Mouse (Mus musculus) hindbrain, embryonic 10.5 days (tissue): ENCODE results near the gene Gmpr. TPM values are rescaled to one million over a fixed set of nuclear protein-coding genes. Genes with fewer than 3 reads are reported as not detected.

ENCODE experiments used
- DNase-seq: peaks from one replicate; pipeline ENCODE4 v3.0.0-alpha.2; 2017; ENCODE audit warnings: low spot score
- H3K27ac ChIP-seq: fragments of 300-500 bp; sonication (generic); 2 replicates; pipeline ENCODE4 v1.5.1; 2016; ENCODE audit warnings: mild to moderate bottlenecking, moderate library complexity
- H3K27me3 ChIP-seq: fragments of 300-500 bp; sonication (generic); 2 replicates; pipeline ENCODE4 v1.6.1; 2016; ENCODE audit warnings: mild to moderate bottlenecking; ENCODE audit not compliant: poor library complexity, insufficient read depth, severe bottlenecking
- H3K36me3 ChIP-seq: fragments of 300-500 bp; sonication (generic); 2 replicates; pipeline ENCODE4 v1.6.1; 2016; ENCODE audit warnings: mild to moderate bottlenecking, moderate library complexity
- H3K4me1 ChIP-seq: fragments of 300-500 bp; sonication (generic); replicated peaks from 2 replicates; pipeline ENCODE4 v1.6.1; 2016; ENCODE audit warnings: mild to moderate bottlenecking
- H3K4me3 ChIP-seq: fragments of 300-500 bp; sonication (generic); 2 replicates; pipeline ENCODE4 v1.5.1; 2016; ENCODE audit warnings: mild to moderate bottlenecking, moderate library complexity
- H3K9me3 ChIP-seq: fragments of 300-500 bp; sonication (generic); 2 replicates; pipeline ENCODE4 v1.6.1; 2016; ENCODE audit warnings: mild to moderate bottlenecking, moderate library complexity
- WGBS: fragments of 180-500 bp; shearing (Covaris S2); methylation state at CpG from one replicate; pipeline ENCODE4 v1.1.7; 2016; 5-methylcytosine and 5-hydroxymethylcytosine counted together
- polyA plus RNA-seq: library from polyadenylated mRNA; unstranded; fragments of >200 nt; fragmentation: Nextera tagmentation; extraction: Ambion mirVana; gene quantifications from 2 replicates; pipeline ENCODE4 v1.2.1, GENCODE M21; 2016

Gene Gmpr
- 38.3 and 44.1 TPM in 2 replicates for polyA plus RNA-seq

- DNase-seq = peak; percentile 74
- Histone ChIP-seq H3K4me1 (peaks cover 35% of the 10 kb centered on the region), H3K9me3 (no peaks in the 10 kb centered on the region), H3K4me3 (peak within 1 kb of the TSS; percentile 67), H3K27me3 (peaks cover 40% of the 10 kb centered on the region), H3K36me3 (no peaks in the 10 kb centered on the region), H3K27ac (peak within 1 kb of the TSS; percentile 84)
- under 1% methylated on average over 63 of the region's 63 CpGs for WGBS
Observed at GRCm38 (mm10) chr13:45507274-45508229, at the start of gene Gmpr. TSS of gene Gmpr (plus strand) at chr13:45507444.

- WGBS = 83% methylated on average over 7 of the region's 7 CpGs
- no peaks in the 10 kb centered on the region for H3K27me3 ChIP-seq
- H3K27ac ChIP-seq = no peak overlapping the region
- DNase-seq = no peak
- no peaks in the 10 kb centered on the region for H3K9me3 ChIP-seq
- no peak overlapping the region for H3K4me3 ChIP-seq
- H3K4me1 ChIP-seq = peaks cover 28% of the 10 kb centered on the region
- H3K36me3 ChIP-seq = no peaks in the 10 kb centered on the region
Observed at GRCm38 (mm10) chr13:45457459-45457858, 49.8 kb upstream of the Gmpr start.

DNA sequence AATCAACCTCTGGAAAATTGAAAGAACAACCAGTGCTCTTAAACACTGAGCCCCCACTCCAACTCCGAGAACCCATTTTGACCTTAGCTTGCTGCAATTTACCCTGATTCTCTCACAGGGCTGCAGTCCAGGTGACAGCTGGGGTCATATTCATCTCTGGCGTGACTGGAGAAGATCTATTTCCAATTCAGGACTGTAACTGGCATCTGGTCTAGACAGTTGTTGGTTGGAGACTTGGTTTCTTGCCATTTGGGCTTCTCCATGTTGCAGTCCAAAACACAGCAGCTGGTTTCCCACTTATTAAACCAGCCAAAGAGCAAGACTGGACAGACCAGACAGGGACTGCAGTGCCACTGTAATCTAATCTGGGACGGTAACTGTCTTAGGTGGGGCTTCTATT, 47.1 kb upstream of the Gmpr start:
- H3K27me3 ChIP-seq = no peaks in the 10 kb centered on the region
- WGBS = 85% methylated on average over 3 of the region's 3 CpGs
- no peak for DNase-seq
- no peak overlapping the region for H3K27ac ChIP-seq
- no peaks in the 10 kb centered on the region for H3K36me3 ChIP-seq
- peaks cover 10% of the 10 kb centered on the region for H3K4me1 ChIP-seq
- no peaks in the 10 kb centered on the region for H3K9me3 ChIP-seq
- H3K4me3 ChIP-seq = no peak overlapping the region

- WGBS = 75% methylated on average over 14 of the region's 14 CpGs
- H3K36me3 ChIP-seq = no peaks in the 10 kb centered on the region
- no peak overlapping the region for H3K27ac ChIP-seq
Observed at GRCm38 (mm10) chr13:45461370-45461958, 45.8 kb upstream of the Gmpr start.

GRCm38 (mm10) chr13:45465616-45466015, 41.6 kb upstream of the Gmpr start:
- WGBS = 84% methylated on average over 10 of the region's 10 CpGs
- no peak overlapping the region for H3K4me3 ChIP-seq

More at GRCm38 (mm10) chr13:45461370-45461958, 45.8 kb upstream of the Gmpr start:
- DNase-seq = no peak
- no peak overlapping the region for H3K4me3 ChIP-seq
- H3K4me1 ChIP-seq = peaks cover 6% of the 10 kb centered on the region; the same call in 1 of the 2 replicates
- H3K27me3 ChIP-seq = peaks cover 12% of the 10 kb centered on the region
- no peaks in the 10 kb centered on the region for H3K9me3 ChIP-seq

GRCm38 (mm10) chr13:45466031-45466519, 41.2 kb upstream of the Gmpr start:
- no peaks in the 10 kb centered on the region for H3K36me3 ChIP-seq
- peaks cover 37% of the 10 kb centered on the region for H3K27me3 ChIP-seq
- DNase-seq = no peak
- H3K27ac ChIP-seq = no peak overlapping the region
- no peak overlapping the region for H3K4me3 ChIP-seq
- H3K4me1 ChIP-seq = peaks cover 35% of the 10 kb centered on the region
- 69% methylated on average over 10 of the region's 10 CpGs for WGBS
- no peaks in the 10 kb centered on the region for H3K9me3 ChIP-seq

More at GRCm38 (mm10) chr13:45465616-45466015, 41.6 kb upstream of the Gmpr start:
- H3K9me3 ChIP-seq = no peaks in the 10 kb centered on the region
- no peak overlapping the region for H3K27ac ChIP-seq
- no peak for DNase-seq
- peaks cover 33% of the 10 kb centered on the region for H3K27me3 ChIP-seq
- peaks cover 32% of the 10 kb centered on the region for H3K4me1 ChIP-seq
- no peaks in the 10 kb centered on the region for H3K36me3 ChIP-seq

GRCm38 (mm10) chr13:45468751-45469150, 38.5 kb upstream of the Gmpr start:
- no peak for DNase-seq
- peaks cover 35% of the 10 kb centered on the region for H3K4me1 ChIP-seq
- peaks cover 54% of the 10 kb centered on the region for H3K27me3 ChIP-seq
- no peaks in the 10 kb centered on the region for H3K9me3 ChIP-seq
- H3K36me3 ChIP-seq = no peaks in the 10 kb centered on the region
- peak overlapping the region; percentile 70 for H3K27ac ChIP-seq
- H3K4me3 ChIP-seq = no peak overlapping the region
- 62% methylated on average over 5 of the region's 5 CpGs for WGBS

DNA sequence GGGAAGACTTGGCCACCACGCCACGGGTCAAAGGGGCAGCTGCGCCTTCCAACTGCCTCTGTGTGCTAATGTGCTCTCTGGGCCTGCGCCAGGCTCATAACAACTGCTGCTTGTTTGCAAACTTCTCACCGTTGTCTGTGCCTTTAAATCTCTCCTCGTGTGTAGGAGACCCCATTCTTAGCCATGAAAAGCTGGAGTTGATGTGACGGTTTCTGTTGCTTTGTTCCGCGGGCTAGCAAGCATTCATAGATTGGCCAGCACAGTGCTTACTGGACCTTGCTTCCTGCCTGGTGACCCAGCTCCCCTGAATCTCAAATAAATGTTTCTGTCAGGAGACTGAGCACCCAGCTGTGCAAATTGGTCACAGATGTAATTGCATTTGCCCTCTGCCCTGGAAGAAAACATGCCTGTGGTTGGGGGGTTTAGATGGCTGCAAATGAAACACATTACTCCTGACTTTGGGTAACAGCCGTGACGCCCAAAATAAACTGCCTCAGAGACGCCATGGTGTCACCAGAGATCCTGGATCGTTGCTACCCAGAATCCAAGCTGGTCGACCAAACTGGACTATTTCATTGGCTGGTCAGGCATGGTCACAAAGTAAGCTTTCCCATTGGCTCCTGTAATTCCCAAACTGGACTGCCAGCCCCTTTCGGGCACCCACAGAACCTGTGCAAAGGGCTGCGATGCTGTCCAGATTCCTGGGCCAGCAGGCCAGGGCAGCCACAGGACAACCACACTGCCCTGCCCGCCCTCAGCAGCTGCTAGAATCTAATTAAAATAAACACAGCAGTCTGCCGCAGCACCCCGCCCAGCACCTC, 37.6 kb upstream of the Gmpr start:
- WGBS = 11% methylated on average over 19 of the region's 19 CpGs
- Histone ChIP-seq H3K36me3 (no peaks in the 10 kb centered on the region), H3K4me3 (peak overlapping the region; percentile 18), H3K9me3 (no peaks in the 10 kb centered on the region), H3K27ac (peak overlapping the region; percentile 83), H3K27me3 (peaks cover 61% of the 10 kb centered on the region), H3K4me1 (peaks cover 35% of the 10 kb centered on the region)
- DNase-seq = peak; percentile 87

DNA sequence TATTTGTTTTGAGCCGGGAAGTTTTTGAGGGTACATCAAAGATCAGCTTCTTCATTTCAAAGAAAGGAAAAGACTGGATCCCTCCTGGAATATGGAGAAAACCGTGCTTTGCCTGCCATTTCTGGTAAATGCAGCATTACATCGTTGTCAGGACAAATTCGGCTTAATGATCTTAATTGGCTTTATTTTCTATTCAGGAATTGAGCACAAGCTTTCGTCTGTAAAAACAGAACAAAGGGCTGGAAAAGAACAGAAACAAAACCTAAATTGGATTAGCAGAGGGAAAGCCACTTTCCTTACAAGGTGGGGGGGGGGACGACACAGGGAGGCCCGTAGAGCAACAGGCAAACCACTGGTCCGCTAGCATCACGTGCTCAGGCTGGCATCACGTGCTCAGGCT, 33.9 kb upstream of the Gmpr start:
- no peak for DNase-seq
- peaks cover 48% of the 10 kb centered on the region for H3K27me3 ChIP-seq
- no peak overlapping the region for H3K27ac ChIP-seq
- no peaks in the 10 kb centered on the region for H3K36me3 ChIP-seq
- WGBS = 64% methylated on average over 10 of the region's 10 CpGs
- H3K4me1 ChIP-seq = peaks cover 26% of the 10 kb centered on the region
- no peaks in the 10 kb centered on the region for H3K9me3 ChIP-seq
- H3K4me3 ChIP-seq = no peak overlapping the region

- Histone ChIP-seq H3K27ac (no peak overlapping the region), H3K36me3 (no peaks in the 10 kb centered on the region), H3K9me3 (no peaks in the 10 kb centered on the region), H3K27me3 (peaks cover 40% of the 10 kb centered on the region), H3K4me3 (no peak overlapping the region), H3K4me1 (peaks cover 10% of the 10 kb centered on the region)
- no peak for DNase-seq
- WGBS = 84% methylated on average over 8 of the region's 8 CpGs
Observed at GRCm38 (mm10) chr13:45475297-45475696, 31.9 kb upstream of the Gmpr start.

DNA sequence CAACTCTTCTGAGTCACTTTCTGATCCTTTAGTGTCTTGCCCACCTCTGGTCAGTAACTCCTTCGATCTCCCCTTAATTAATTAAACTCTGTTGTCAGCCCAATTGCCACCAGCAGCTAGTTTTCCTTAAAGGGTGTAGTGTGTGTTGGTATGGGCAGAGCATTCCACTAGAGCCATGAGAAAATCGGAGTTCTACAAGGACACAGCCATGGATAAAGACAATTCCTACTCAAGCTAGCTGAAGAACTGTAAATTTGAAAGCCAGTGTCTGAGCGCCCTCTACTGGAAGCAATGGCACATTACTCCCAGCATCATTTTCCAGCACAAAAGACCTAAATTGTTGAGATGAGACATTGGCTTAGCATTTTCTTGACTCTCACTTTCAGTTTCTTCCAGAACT, 30.1 kb upstream of the Gmpr start:
- 34% methylated on average over 3 of the region's 3 CpGs for WGBS
- Histone ChIP-seq H3K4me1 (0 out of 2 replicates have a peak, but pooled peaks cover 4% of the 10 kb centered on the region), H3K4me3 (no peak overlapping the region), H3K36me3 (no peaks in the 10 kb centered on the region), H3K9me3 (no peaks in the 10 kb centered on the region), H3K27me3 (peaks cover 23% of the 10 kb centered on the region), H3K27ac (no peak overlapping the region)
- peak; percentile 74 for DNase-seq

GRCm38 (mm10) chr13:45479951-45480350, 27.3 kb upstream of the Gmpr start:
- no peaks in the 10 kb centered on the region for H3K36me3 ChIP-seq
- no peak for DNase-seq
- peaks cover 9% of the 10 kb centered on the region; the same call in 1 of the 2 replicates for H3K27me3 ChIP-seq
- 69% methylated on average over 6 of the region's 6 CpGs for WGBS
- no peak overlapping the region for H3K4me3 ChIP-seq
- 0 out of 2 replicates have a peak, but pooled peaks cover 4% of the 10 kb centered on the region for H3K4me1 ChIP-seq
- peaks cover 9% of the 10 kb centered on the region; the same call in 1 of the 2 replicates for H3K9me3 ChIP-seq
- no peak overlapping the region for H3K27ac ChIP-seq
